Mouse (Mus musculus) olfactory bulb, adult 2 months (tissue): ENCODE results near the gene Oaz1.
A peak's percentile ranks its signal among the peaks of the same experiment; 100 is the strongest.

Experiments
- CTCF ChIP-seq: fragments of 200-500 bp; IDR thresholded peaks from 2 replicates; pipeline ENCODE4 v1.5.1; 2012; ENCODE audit warnings: low read depth, mild to moderate bottlenecking, low read length, moderate library complexity; ENCODE audit not compliant: insufficient read depth
- POLR2A ChIP-seq: fragments of 200-500 bp; IDR thresholded peaks from 2 replicates; pipeline ENCODE4 v1.6.1; 2012; ENCODE audit warnings: mild to moderate bottlenecking, low read depth, low read length, moderate library complexity; ENCODE audit not compliant: insufficient read depth

DNA sequence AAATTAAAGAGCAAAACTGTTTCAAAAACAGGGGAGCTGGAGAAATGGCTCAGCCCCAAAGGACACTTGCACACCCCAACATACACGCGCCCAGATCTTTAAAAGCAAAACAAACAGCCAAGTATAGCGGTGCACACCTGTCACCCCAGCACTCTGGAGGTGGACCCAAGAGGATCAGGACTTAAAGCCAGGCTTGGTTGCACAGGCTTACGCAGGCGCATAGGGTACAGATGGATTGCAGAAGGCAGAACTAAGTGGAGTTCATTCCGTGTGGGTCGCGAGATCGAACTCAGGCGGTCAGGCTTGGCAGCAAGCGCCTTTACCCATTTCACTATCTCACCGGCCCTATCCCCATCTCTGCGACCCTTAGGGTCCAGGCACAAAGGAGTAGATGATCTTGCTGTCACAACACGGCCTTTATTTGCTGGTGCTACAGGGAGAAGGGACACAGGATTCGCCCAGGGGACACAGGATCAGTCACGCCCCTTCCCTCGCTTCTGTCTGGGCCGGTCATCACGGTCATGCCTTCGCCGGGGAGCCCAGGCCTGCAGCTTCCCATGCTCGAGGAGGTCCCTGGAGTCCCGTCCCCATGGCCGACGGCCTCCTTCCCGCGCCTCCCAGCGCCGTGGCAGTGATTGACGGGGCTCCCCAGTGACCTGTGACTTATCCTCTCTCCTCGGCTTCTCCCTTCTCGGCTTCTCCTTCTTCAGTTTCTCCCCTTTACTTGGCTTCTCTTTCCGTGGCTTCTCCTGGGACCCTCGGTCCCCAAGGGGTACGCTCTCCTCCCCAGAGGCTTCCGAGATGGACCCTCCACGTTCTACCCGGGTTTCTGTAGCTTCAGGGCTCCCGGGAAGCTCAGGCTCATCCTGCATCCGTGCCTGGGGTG is 18.1 kb upstream of the Oaz1 start:
- TF ChIP-seq CTCF (no peak), POLR2A (0 out of 2 replicates have a peak, but pooled peaks have one; percentile 16)
